Mouse (Mus musculus) stomach, embryonic 14.5 days (tissue): ENCODE measurements at regions not wholly inside any gene's neighbourhood (a gene's known extent, or its start where the extent isn't known, plus 50 kb on each side); places are given as distances from the start of the nearest gene placed in this dataset.

Source experiments
- ATAC-seq: fragments of 200-750 bp; cut with Nextera tagmentation; 2 replicates; pipeline ENCODE4 v1.8.0; 2017; ENCODE audit warnings: low read depth, moderate TSS enrichment; ENCODE audit not compliant: insufficient number of reproducible peaks, insufficient read depth, low FRiP score
- H3K27ac ChIP-seq: fragments of 300-500 bp; sonication (generic); 2 replicates; pipeline ENCODE4 v1.5.1; 2014; ENCODE audit warnings: mild to moderate bottlenecking, low read length, moderate library complexity, mixed read lengths
- H3K27me3 ChIP-seq: fragments of 300-500 bp; sonication (generic); 2 replicates; pipeline ENCODE4 v1.6.1; 2014; ENCODE audit warnings: low read length, control low read depth, mixed read lengths; ENCODE audit not compliant: control insufficient read depth, insufficient read depth
- H3K36me3 ChIP-seq: fragments of 300-500 bp; sonication (generic); 2 replicates; pipeline ENCODE4 v1.6.1; 2014; ENCODE audit warnings: mild to moderate bottlenecking, control low read depth, low read length, moderate library complexity, mixed read lengths; ENCODE audit not compliant: control insufficient read depth, insufficient read depth
- H3K4me1 ChIP-seq: fragments of 300-500 bp; sonication (generic); 2 replicates; pipeline ENCODE4 v1.6.1; 2014; ENCODE audit warnings: low read length, control low read depth, mixed read lengths; ENCODE audit not compliant: control insufficient read depth, insufficient read depth
- H3K4me2 ChIP-seq: fragments of 300-500 bp; sonication (generic); replicated peaks from 2 replicates; pipeline ENCODE4 v1.6.1; 2014; ENCODE audit warnings: low read depth, low read length, control low read depth
- H3K4me3 ChIP-seq: fragments of 300-500 bp; sonication (generic); 2 replicates; pipeline ENCODE4 v1.5.1; 2014; ENCODE audit warnings: low read depth, low read length, control low read depth
- H3K9ac ChIP-seq: fragments of 300-500 bp; sonication (generic); replicated peaks from 2 replicates; pipeline ENCODE4 v1.6.1; 2014; ENCODE audit warnings: low read depth, mild to moderate bottlenecking, control low read depth, low read length, moderate library complexity, mixed read lengths
- H3K9me3 ChIP-seq: fragments of 300-500 bp; sonication (generic); 2 replicates; pipeline ENCODE4 v1.6.1; 2016; ENCODE audit warnings: low read depth, low read length, control low read depth; ENCODE audit not compliant: control insufficient read depth
- WGBS: fragments of 180-500 bp; shearing (Covaris S2); extraction: QIAGEN DNeasy Blood & Tissue Kit; methylation state at CpG from one replicate; pipeline ENCODE4 v1.1.7; 2014; 5-methylcytosine and 5-hydroxymethylcytosine counted together

DNA sequence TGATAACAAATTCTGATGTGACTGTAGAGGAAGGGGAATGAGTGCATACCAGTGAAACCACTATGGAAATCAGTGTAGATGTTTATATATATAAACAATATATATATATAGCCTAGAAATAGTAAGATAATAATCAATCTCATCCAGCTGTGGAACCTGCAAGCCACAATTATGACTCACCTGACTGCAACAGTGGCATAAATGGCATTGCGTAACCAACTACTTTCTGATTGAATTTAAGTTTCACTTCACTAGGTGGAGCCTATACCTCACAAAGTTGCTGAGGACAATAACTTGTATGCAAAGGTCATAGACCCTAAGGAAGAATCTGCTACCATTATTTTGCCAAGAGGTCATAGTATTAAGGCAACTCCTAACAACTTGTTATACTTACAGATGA, 129.7 kb upstream of the Col3a1 start:
- H3K27ac ChIP-seq: no peak overlapping the region
- no peak for ATAC-seq
- H3K4me3 ChIP-seq: no peak overlapping the region
- no peaks in the 10 kb centered on the region for H3K36me3 ChIP-seq
- no peak overlapping the region for H3K4me2 ChIP-seq
- no peak overlapping the region for H3K9ac ChIP-seq
- whole genome bisulfite sequencing: 100% methylated on average over 1 of the region's 1 CpGs
- H3K4me1 ChIP-seq: no peaks in the 10 kb centered on the region
- no peaks in the 10 kb centered on the region for H3K9me3 ChIP-seq
- no peaks in the 10 kb centered on the region for H3K27me3 ChIP-seq

GRCm38 (mm10) chr1:45185341-45185740, 126.0 kb upstream of the Col3a1 start:
- no peak overlapping the region for H3K4me2 ChIP-seq

DNA sequence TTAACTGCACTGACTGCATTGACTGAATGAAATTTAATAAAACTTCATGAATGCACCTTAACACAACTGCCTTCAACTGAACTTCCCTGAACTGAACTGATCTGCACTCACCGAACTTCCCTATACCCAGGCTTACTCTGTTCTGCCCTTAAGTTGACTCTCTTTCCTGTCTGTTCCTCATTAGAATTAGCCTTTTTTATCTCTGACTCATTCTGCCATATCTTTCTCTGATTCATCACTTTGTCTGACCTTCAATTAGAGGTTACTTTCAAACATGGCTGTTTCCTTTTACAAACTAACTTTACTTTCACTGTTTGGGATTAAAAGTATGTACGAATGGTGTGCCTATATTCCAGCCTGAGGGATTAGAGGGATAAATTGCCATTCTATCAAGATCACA, 103.4 kb upstream of the Col3a1 start:
- WGBS: 73% methylated on average over 2 of the region's 2 CpGs
- H3K27me3 ChIP-seq: no peaks in the 10 kb centered on the region

More at GRCm38 (mm10) chr1:45185341-45185740, 126.0 kb upstream of the Col3a1 start:
- no peak overlapping the region for H3K4me3 ChIP-seq
- no peaks in the 10 kb centered on the region for H3K9me3 ChIP-seq
- H3K27me3 ChIP-seq: no peaks in the 10 kb centered on the region
- H3K27ac ChIP-seq: no peak overlapping the region
- H3K4me1 ChIP-seq: no peaks in the 10 kb centered on the region
- no peaks in the 10 kb centered on the region for H3K36me3 ChIP-seq
- H3K9ac ChIP-seq: no peak overlapping the region
- ATAC-seq: no peak

DNA sequence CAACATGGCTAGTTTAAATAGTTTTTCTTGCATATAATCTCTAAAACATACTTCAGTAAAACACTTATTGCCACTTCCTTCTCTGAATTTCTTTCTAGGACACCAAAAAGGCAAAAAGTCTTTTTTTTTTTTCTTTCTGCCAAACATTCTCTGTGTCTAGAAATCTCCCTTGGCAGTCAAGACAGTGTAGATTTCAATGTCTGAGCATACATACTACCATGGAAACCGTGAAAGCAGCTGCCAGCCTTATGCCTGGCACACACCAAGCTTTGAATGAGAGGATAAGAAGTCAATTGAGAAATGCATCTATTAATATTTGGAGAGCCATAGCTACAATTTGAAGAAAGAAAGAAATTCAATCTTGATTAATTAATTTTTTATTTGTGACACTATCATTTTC, 95.1 kb upstream of the Col3a1 start:
- Histone ChIP-seq H3K4me1 (no peaks in the 10 kb centered on the region), H3K9ac (no peak overlapping the region), H3K36me3 (no peaks in the 10 kb centered on the region), H3K4me3 (no peak overlapping the region), H3K27ac (no peak overlapping the region), H3K27me3 (no peaks in the 10 kb centered on the region), H3K4me2 (no peak overlapping the region), H3K9me3 (no peaks in the 10 kb centered on the region)
- 67% methylated on average over 1 of the region's 1 CpGs for WGBS
- no peak for ATAC-seq

More for the DNA sequence above, 103.4 kb upstream of the Col3a1 start:
- H3K9me3 ChIP-seq: no peaks in the 10 kb centered on the region
- H3K9ac ChIP-seq: no peak overlapping the region
- H3K4me1 ChIP-seq: no peaks in the 10 kb centered on the region
- no peaks in the 10 kb centered on the region for H3K36me3 ChIP-seq
- H3K4me3 ChIP-seq: no peak overlapping the region
- H3K4me2 ChIP-seq: no peak overlapping the region
- ATAC-seq: no peak
- no peak overlapping the region for H3K27ac ChIP-seq
